Mouse (Mus musculus): ENCODE data around the gene Palm. TPM values are rescaled to one million over a fixed set of nuclear protein-coding genes. Genes with fewer than 3 reads are reported as not detected.

Palm gene
- polyA plus RNA-seq, 1 experiment from 2014 or later, result 349 TPM

- peaks cover 61% of the 10 kb centered on the region for H3K4me1 ChIP-seq (replicated peaks; ENCODE audit: control insufficient read depth, insufficient read depth, low read length)
- no peaks in the 10 kb centered on the region for H3K27me3 ChIP-seq (replicated peaks; ENCODE audit: control insufficient read depth, insufficient read depth, low read length)
- H3K27ac ChIP-seq (ENCODE audit: low read length), result peak overlapping the region; percentile 100
- H3K4me2 ChIP-seq (ENCODE audit: low read length), result peak overlapping the region; percentile 96
- ATAC-seq, result peak; percentile 21
- peak overlapping the region; percentile 97 for H3K4me3 ChIP-seq (replicated peaks; ENCODE audit: low read length)
- no peaks in the 10 kb centered on the region for H3K9me3 ChIP-seq (ENCODE audit: control insufficient read depth, low read length)
- H3K9ac ChIP-seq (replicated peaks; ENCODE audit: low read depth, low read length), result peak overlapping the region; percentile 95
- under 1% methylated on average over 77 of the region's 83 CpGs for WGBS
- peaks cover 9% of the 10 kb centered on the region for H3K36me3 ChIP-seq (ENCODE audit: control insufficient read depth, insufficient read depth)
Measured at GRCm38 (mm10) chr10:79854801-79855541, 61.6 kb downstream of the Palm start.

GRCm38 (mm10) chr10:79855558-79856184 is 62.3 kb downstream of the Palm start:
- H3K4me2 ChIP-seq (ENCODE audit: low read length), result peak overlapping the region; percentile 96
- no peaks in the 10 kb centered on the region for H3K9me3 ChIP-seq (ENCODE audit: control insufficient read depth, low read length)
- H3K36me3 ChIP-seq (ENCODE audit: control insufficient read depth, insufficient read depth), result peaks cover 16% of the 10 kb centered on the region
- H3K27ac ChIP-seq (ENCODE audit: low read length), result peak overlapping the region; percentile 100
- ATAC-seq, result no peak
- WGBS, result 3% methylated on average over 10 of the region's 10 CpGs
- no peaks in the 10 kb centered on the region for H3K27me3 ChIP-seq (replicated peaks; ENCODE audit: control insufficient read depth, insufficient read depth, low read length)
- peaks cover 61% of the 10 kb centered on the region for H3K4me1 ChIP-seq (replicated peaks; ENCODE audit: control insufficient read depth, insufficient read depth, low read length)
- H3K9ac ChIP-seq (replicated peaks; ENCODE audit: low read depth, low read length), result peak overlapping the region; percentile 95
- peak overlapping the region; percentile 97 for H3K4me3 ChIP-seq (replicated peaks; ENCODE audit: low read length)

- ATAC-seq, result no peak
- no peaks in the 10 kb centered on the region for H3K9me3 ChIP-seq (ENCODE audit: control insufficient read depth, low read length)
- peak overlapping the region; percentile 96 for H3K4me2 ChIP-seq (ENCODE audit: low read length)
- no peaks in the 10 kb centered on the region for H3K27me3 ChIP-seq (replicated peaks; ENCODE audit: control insufficient read depth, insufficient read depth, low read length)
- H3K4me1 ChIP-seq (replicated peaks; ENCODE audit: control insufficient read depth, insufficient read depth, low read length), result peaks cover 60% of the 10 kb centered on the region
- peak overlapping the region; percentile 95 for H3K9ac ChIP-seq (replicated peaks; ENCODE audit: low read depth, low read length)
- H3K36me3 ChIP-seq (ENCODE audit: control insufficient read depth, insufficient read depth), result peaks cover 22% of the 10 kb centered on the region
- 31% methylated on average over 6 of the region's 6 CpGs for WGBS
- H3K27ac ChIP-seq (ENCODE audit: low read length), result peak overlapping the region; percentile 31
- peak overlapping the region; percentile 97 for H3K4me3 ChIP-seq (replicated peaks; ENCODE audit: low read length)
Measured at GRCm38 (mm10) chr10:79856280-79856679, 62.9 kb downstream of the Palm start.

GRCm38 (mm10) chr10:79856704-79857451 is 63.5 kb downstream of the Palm start:
- Histone ChIP-seq H3K9ac (replicated peaks; ENCODE audit: low read depth, low read length) (peak overlapping the region; percentile 95), H3K27ac (ENCODE audit: low read length) (peak overlapping the region; percentile 65), H3K27me3 (replicated peaks; ENCODE audit: control insufficient read depth, insufficient read depth, low read length) (no peaks in the 10 kb centered on the region), H3K9me3 (ENCODE audit: control insufficient read depth, low read length) (no peaks in the 10 kb centered on the region), H3K36me3 (ENCODE audit: control insufficient read depth, insufficient read depth) (peaks cover 27% of the 10 kb centered on the region), H3K4me3 (replicated peaks; ENCODE audit: low read length) (peak overlapping the region; percentile 97), H3K4me1 (replicated peaks; ENCODE audit: control insufficient read depth, insufficient read depth, low read length) (peaks cover 54% of the 10 kb centered on the region), H3K4me2 (ENCODE audit: low read length) (peak overlapping the region; percentile 96)
- 42% methylated on average over 7 of the region's 7 CpGs for WGBS
- ATAC-seq, result no peak

GRCm38 (mm10) chr10:79857452-79857811 is 64.1 kb downstream of the Palm start:
- H3K4me2 ChIP-seq (ENCODE audit: low read length), result peak overlapping the region; percentile 96
- no peaks in the 10 kb centered on the region for H3K9me3 ChIP-seq (ENCODE audit: control insufficient read depth, low read length)
- peaks cover 30% of the 10 kb centered on the region for H3K36me3 ChIP-seq (ENCODE audit: control insufficient read depth, insufficient read depth)
- peak overlapping the region; percentile 95 for H3K9ac ChIP-seq (replicated peaks; ENCODE audit: low read depth, low read length)
- H3K27me3 ChIP-seq (replicated peaks; ENCODE audit: control insufficient read depth, insufficient read depth, low read length), result no peaks in the 10 kb centered on the region
- peak overlapping the region; percentile 65 for H3K27ac ChIP-seq (ENCODE audit: low read length)
- 14% methylated on average over 4 of the region's 4 CpGs for WGBS
- ATAC-seq, result no peak
- H3K4me3 ChIP-seq (replicated peaks; ENCODE audit: low read length), result peak overlapping the region; percentile 97
- H3K4me1 ChIP-seq (replicated peaks; ENCODE audit: control insufficient read depth, insufficient read depth, low read length), result peaks cover 49% of the 10 kb centered on the region

- 56% methylated on average over 2 of the region's 2 CpGs for WGBS
- Histone ChIP-seq H3K4me2 (ENCODE audit: low read length) (peak overlapping the region; percentile 96), H3K9ac (replicated peaks; ENCODE audit: low read depth, low read length) (peak overlapping the region; percentile 40; the same call in 1 of the 2 replicates), H3K27ac (ENCODE audit: low read length) (peak overlapping the region; percentile 65), H3K9me3 (ENCODE audit: control insufficient read depth, low read length) (no peaks in the 10 kb centered on the region), H3K4me1 (replicated peaks; ENCODE audit: control insufficient read depth, insufficient read depth, low read length) (peaks cover 44% of the 10 kb centered on the region), H3K4me3 (replicated peaks; ENCODE audit: low read length) (peak overlapping the region; percentile 97), H3K27me3 (replicated peaks; ENCODE audit: control insufficient read depth, insufficient read depth, low read length) (no peaks in the 10 kb centered on the region), H3K36me3 (ENCODE audit: control insufficient read depth, insufficient read depth) (peaks cover 30% of the 10 kb centered on the region)
- no peak for ATAC-seq
Measured at GRCm38 (mm10) chr10:79857894-79858293, 64.5 kb downstream of the Palm start.

GRCm38 (mm10) chr10:79858416-79859074 is 65.2 kb downstream of the Palm start:
- 0 out of 2 replicates have a peak overlapping the region, but pooled peaks have one; percentile 15 for H3K9ac ChIP-seq (replicated peaks; ENCODE audit: low read depth, low read length)
- peak; percentile 10; the same call in 1 of the 2 replicates for ATAC-seq
- H3K36me3 ChIP-seq (ENCODE audit: control insufficient read depth, insufficient read depth), result peaks cover 32% of the 10 kb centered on the region

GRCm38 (mm10) chr10:79859116-79859515 is 65.7 kb downstream of the Palm start:
- no peak overlapping the region; the same call in 1 of the 2 replicates for H3K4me2 ChIP-seq (ENCODE audit: low read length)
- H3K27me3 ChIP-seq (replicated peaks; ENCODE audit: control insufficient read depth, insufficient read depth, low read length), result no peaks in the 10 kb centered on the region
- H3K9ac ChIP-seq (replicated peaks; ENCODE audit: low read depth, low read length), result 0 out of 2 replicates have a peak overlapping the region, but pooled peaks have one; percentile 15
- no peak overlapping the region for H3K4me3 ChIP-seq (replicated peaks; ENCODE audit: low read length)
- no peak overlapping the region for H3K27ac ChIP-seq (ENCODE audit: low read length)
- H3K36me3 ChIP-seq (ENCODE audit: control insufficient read depth, insufficient read depth), result peaks cover 32% of the 10 kb centered on the region
- H3K9me3 ChIP-seq (ENCODE audit: control insufficient read depth, low read length), result no peaks in the 10 kb centered on the region
- no peak for ATAC-seq
- 78% methylated on average over 11 of the region's 11 CpGs for WGBS
- H3K4me1 ChIP-seq (replicated peaks; ENCODE audit: control insufficient read depth, insufficient read depth, low read length), result peaks cover 38% of the 10 kb centered on the region

More at GRCm38 (mm10) chr10:79858416-79859074, 65.2 kb downstream of the Palm start:
- H3K4me1 ChIP-seq (replicated peaks; ENCODE audit: control insufficient read depth, insufficient read depth, low read length), result peaks cover 38% of the 10 kb centered on the region
- no peaks in the 10 kb centered on the region for H3K9me3 ChIP-seq (ENCODE audit: control insufficient read depth, low read length)
- WGBS, result 32% methylated on average over 16 of the region's 17 CpGs
- H3K4me2 ChIP-seq (ENCODE audit: low read length), result peak overlapping the region; percentile 96
- H3K4me3 ChIP-seq (replicated peaks; ENCODE audit: low read length), result peak overlapping the region; percentile 97
- no peaks in the 10 kb centered on the region for H3K27me3 ChIP-seq (replicated peaks; ENCODE audit: control insufficient read depth, insufficient read depth, low read length)
- peak overlapping the region; percentile 65 for H3K27ac ChIP-seq (ENCODE audit: low read length)
